Mouse (Mus musculus) liver, embryonic 15.5 days (tissue): ENCODE data around the gene Nlgn3. TPM values are rescaled to one million over a fixed set of nuclear protein-coding genes. Genes with fewer than 3 reads are reported as not detected.
"Not testable (repeated sequence)": the region's sequence is repeated elsewhere in the genome, so short reads cannot be mapped to it uniquely, and the experiment has no call there.

Experiments
- ATAC-seq: fragments of 200-750 bp; cut with Nextera tagmentation; 2 replicates; pipeline ENCODE4 v1.8.0; 2017; ENCODE audit warnings: moderate number of reproducible peaks, mild to moderate bottlenecking, moderate library complexity; ENCODE audit not compliant: insufficient read depth
- H3K27ac ChIP-seq: fragments of 300-500 bp; sonication (generic); replicated peaks from 2 replicates; pipeline ENCODE4 v1.5.1; 2015; ENCODE audit warnings: mild to moderate bottlenecking, inconsistent platforms
- H3K27me3 ChIP-seq: fragments of 300-500 bp; sonication (generic); 2 replicates; pipeline ENCODE4 v1.6.1; 2015; ENCODE audit warnings: mild to moderate bottlenecking, inconsistent platforms
- H3K36me3 ChIP-seq: fragments of 300-500 bp; sonication (generic); replicated peaks from 2 replicates; pipeline ENCODE4 v1.6.1; 2015; ENCODE audit warnings: moderate library complexity, mild to moderate bottlenecking, inconsistent platforms
- H3K4me1 ChIP-seq: fragments of 300-500 bp; sonication (generic); replicated peaks from 2 replicates; pipeline ENCODE4 v1.6.1; 2015; ENCODE audit warnings: inconsistent platforms
- H3K4me2 ChIP-seq: fragments of 300-500 bp; sonication (generic); 2 replicates; pipeline ENCODE4 v1.6.1; 2015; ENCODE audit warnings: moderate library complexity, mild to moderate bottlenecking, inconsistent platforms
- H3K4me3 ChIP-seq: fragments of 300-500 bp; sonication (generic); replicated peaks from 2 replicates; pipeline ENCODE4 v1.5.1; 2015; ENCODE audit warnings: mild to moderate bottlenecking, inconsistent platforms
- H3K9ac ChIP-seq: fragments of 300-500 bp; sonication (generic); 2 replicates; pipeline ENCODE4 v1.6.1; 2015; ENCODE audit warnings: moderate library complexity, mild to moderate bottlenecking, inconsistent platforms
- H3K9me3 ChIP-seq: fragments of 300-500 bp; sonication (generic); replicated peaks from 2 replicates; pipeline ENCODE4 v1.6.1; 2016; ENCODE audit warnings: inconsistent platforms
- WGBS: fragments of 180-500 bp; shearing (Covaris S2); methylation state at CpG from one replicate; pipeline ENCODE4 v1.1.7; 2015; ENCODE audit warnings: mixed read lengths; ENCODE audit not compliant: insufficient replicate concordance; 5-methylcytosine and 5-hydroxymethylcytosine counted together
- polyA plus RNA-seq: library from polyadenylated mRNA; unstranded; fragments of >200 nt; fragmentation: Nextera tagmentation; extraction: Ambion mirVana; gene quantifications from 2 replicates; pipeline ENCODE4 v1.2.1, GENCODE M21; 2015

Gene Nlgn3
- polyA plus RNA-seq, 1 experiment from 2014 or later = 0.08 TPM

DNA sequence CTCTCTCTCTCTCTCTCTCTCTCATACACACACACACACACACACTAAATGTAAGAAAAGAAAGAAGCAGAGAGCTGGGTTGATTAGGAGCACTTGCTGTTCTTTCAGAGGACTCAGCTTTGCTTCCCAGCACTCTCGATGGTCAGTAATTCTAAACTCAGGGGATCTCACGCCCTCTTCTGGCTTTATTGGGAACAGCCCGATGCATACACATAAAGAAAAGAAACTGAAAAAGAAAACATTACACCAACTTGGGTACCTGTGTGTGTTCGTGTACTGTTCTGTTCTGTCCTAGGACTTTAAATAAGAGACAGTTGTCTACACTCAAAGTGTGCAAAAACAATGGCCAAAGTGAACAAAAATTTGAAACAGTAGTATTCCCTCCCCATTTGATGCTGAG, 39.7 kb downstream of the Nlgn3 start:
- ATAC-seq = no peak
- no peak overlapping the region for H3K4me3 ChIP-seq
- H3K9ac ChIP-seq = no peak overlapping the region
- H3K36me3 ChIP-seq = no peaks in the 10 kb centered on the region
- H3K27me3 ChIP-seq = no peaks in the 10 kb centered on the region; the same call in 1 of the 2 replicates
- H3K4me1 ChIP-seq = no peaks in the 10 kb centered on the region; the same call in 1 of the 2 replicates
- no peaks in the 10 kb centered on the region for H3K9me3 ChIP-seq
- H3K4me2 ChIP-seq = no peak overlapping the region
- 36% methylated on average over 4 of the region's 4 CpGs for WGBS
- no peak overlapping the region for H3K27ac ChIP-seq

- H3K27me3 ChIP-seq, H3K36me3 ChIP-seq, H3K27ac ChIP-seq, H3K4me1 ChIP-seq, H3K4me2 ChIP-seq, H3K9me3 ChIP-seq, H3K4me3 ChIP-seq, ATAC-seq, H3K9ac ChIP-seq: not testable (repeated sequence)
- 49% methylated on average over 2 of the region's 2 CpGs for WGBS
Observed at GRCm38 (mm10) chrX:101342837-101343236, 43.9 kb downstream of the Nlgn3 start.

- no peak overlapping the region for H3K27ac ChIP-seq
- no peak overlapping the region for H3K4me2 ChIP-seq
- no peaks in the 10 kb centered on the region for H3K27me3 ChIP-seq
- H3K36me3 ChIP-seq = no peaks in the 10 kb centered on the region
- H3K9me3 ChIP-seq = no peaks in the 10 kb centered on the region
- H3K9ac ChIP-seq = no peak overlapping the region
- 42% methylated on average over 2 of the region's 2 CpGs for WGBS
- H3K4me3 ChIP-seq = no peak overlapping the region
- H3K4me1 ChIP-seq = no peaks in the 10 kb centered on the region
- ATAC-seq = no peak
Observed at GRCm38 (mm10) chrX:101345456-101345855, 46.5 kb downstream of the Nlgn3 start.

DNA sequence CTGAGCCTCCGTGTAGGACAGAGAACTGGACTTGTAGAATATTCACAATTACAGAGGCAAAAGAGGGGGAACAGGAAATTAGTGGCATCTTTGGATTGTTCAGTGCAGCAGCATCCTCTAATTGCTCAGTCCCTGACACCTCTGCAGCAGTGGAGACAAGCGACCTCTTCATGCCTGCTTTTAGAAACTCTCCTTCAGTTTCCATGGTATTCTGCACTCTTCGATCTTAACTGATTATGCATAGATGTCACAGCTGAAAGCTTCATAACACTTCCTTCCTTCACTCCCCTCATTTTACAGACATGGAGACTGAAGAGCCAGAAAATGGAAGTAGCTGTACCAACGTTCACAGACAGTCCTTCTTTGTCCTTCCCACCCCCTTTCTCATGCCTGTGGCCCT, 47.5 kb downstream of the Nlgn3 start:
- no peak overlapping the region for H3K4me3 ChIP-seq
- H3K4me1 ChIP-seq = peaks cover 3% of the 10 kb centered on the region; the same call in 1 of the 2 replicates
- H3K9ac ChIP-seq = no peak overlapping the region
- 31% methylated on average over 4 of the region's 4 CpGs for WGBS
- no peak overlapping the region for H3K4me2 ChIP-seq
- H3K36me3 ChIP-seq = no peaks in the 10 kb centered on the region
- ATAC-seq = no peak
- no peaks in the 10 kb centered on the region for H3K27me3 ChIP-seq
- no peak overlapping the region for H3K27ac ChIP-seq
- no peaks in the 10 kb centered on the region for H3K9me3 ChIP-seq

- WGBS = 27% methylated on average over 4 of the region's 4 CpGs
- H3K36me3 ChIP-seq = no peaks in the 10 kb centered on the region
- H3K27me3 ChIP-seq = no peaks in the 10 kb centered on the region
- 0 out of 2 replicates have a peak, but pooled peaks have one; percentile 37 for ATAC-seq
- H3K27ac ChIP-seq = no peak overlapping the region
- peak overlapping the region; percentile 11; the same call in 1 of the 2 replicates for H3K4me2 ChIP-seq
- no peaks in the 10 kb centered on the region for H3K9me3 ChIP-seq
- peaks cover 3% of the 10 kb centered on the region; the same call in 1 of the 2 replicates for H3K4me1 ChIP-seq
- H3K9ac ChIP-seq = no peak overlapping the region
- no peak overlapping the region for H3K4me3 ChIP-seq
Observed at GRCm38 (mm10) chrX:101351188-101351587, 52.2 kb downstream of the Nlgn3 start.

DNA sequence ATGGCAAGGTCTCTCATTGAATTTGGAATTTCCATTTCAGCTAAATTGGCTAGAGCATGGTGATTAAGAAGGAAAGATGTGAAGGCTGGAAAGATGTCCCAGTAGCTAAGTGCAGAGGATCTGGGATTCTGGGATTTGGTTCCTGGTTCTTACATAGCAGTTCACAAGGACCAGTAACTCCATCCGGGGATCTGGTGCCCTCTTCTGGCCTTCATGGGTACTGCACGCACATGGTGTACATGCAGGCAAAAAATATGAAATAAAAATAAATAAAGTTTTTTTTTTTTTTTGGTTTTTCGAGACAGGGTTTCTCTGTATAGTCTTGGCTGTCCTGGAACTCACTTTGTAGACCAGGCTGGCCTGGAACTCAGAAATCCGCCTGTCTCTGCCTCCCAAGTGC, 59.9 kb downstream of the Nlgn3 start:
- H3K36me3 ChIP-seq, H3K4me2 ChIP-seq: not testable (repeated sequence)

DNA sequence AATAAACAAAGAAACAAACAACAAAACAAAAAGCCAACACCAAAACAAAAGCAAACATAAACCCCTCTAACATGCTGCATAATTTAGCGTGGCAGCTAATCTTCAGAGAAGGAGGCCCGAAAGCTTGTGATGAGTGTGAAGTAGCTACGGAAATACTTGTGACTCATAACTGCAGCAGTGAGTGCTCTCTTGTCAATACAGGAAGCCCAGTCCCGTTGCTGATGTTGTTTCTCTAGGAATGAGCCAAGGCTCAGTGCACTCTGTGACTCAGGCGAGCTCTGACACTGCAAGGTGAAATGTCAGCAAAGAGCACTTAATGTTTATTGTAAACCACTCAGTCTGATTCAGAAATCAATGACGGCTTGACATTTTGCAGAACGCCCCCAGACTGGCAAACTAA, 70.0 kb downstream of the Nlgn3 start:
- no peak for ATAC-seq
- no peak overlapping the region for H3K4me2 ChIP-seq
- no peaks in the 10 kb centered on the region for H3K36me3 ChIP-seq
- H3K9ac ChIP-seq = no peak overlapping the region
- no peak overlapping the region for H3K27ac ChIP-seq
- H3K9me3 ChIP-seq = no peaks in the 10 kb centered on the region
- H3K4me3 ChIP-seq = no peak overlapping the region
- no peaks in the 10 kb centered on the region for H3K4me1 ChIP-seq
- WGBS = 46% methylated on average over 7 of the region's 7 CpGs
- H3K27me3 ChIP-seq = no peaks in the 10 kb centered on the region

More for the DNA sequence above, 59.9 kb downstream of the Nlgn3 start:
- not testable (repeated sequence) for H3K27me3 ChIP-seq, H3K4me1 ChIP-seq, H3K27ac ChIP-seq, ATAC-seq, H3K9ac ChIP-seq, H3K4me3 ChIP-seq, H3K9me3 ChIP-seq
- 55% methylated on average over 4 of the region's 4 CpGs for WGBS

- ATAC-seq = peak; percentile 18; the same call in 1 of the 2 replicates
- H3K36me3 ChIP-seq = no peaks in the 10 kb centered on the region
- WGBS = 66% methylated on average over 3 of the region's 3 CpGs
- no peak overlapping the region for H3K4me3 ChIP-seq
- H3K4me2 ChIP-seq = no peak overlapping the region
- no peaks in the 10 kb centered on the region; the same call in 1 of the 2 replicates for H3K4me1 ChIP-seq
- H3K27ac ChIP-seq = no peak overlapping the region
- no peaks in the 10 kb centered on the region for H3K27me3 ChIP-seq
- no peak overlapping the region for H3K9ac ChIP-seq
- H3K9me3 ChIP-seq = no peaks in the 10 kb centered on the region
Observed at GRCm38 (mm10) chrX:101370573-101370972, 71.6 kb downstream of the Nlgn3 start.

GRCm38 (mm10) chrX:101372946-101373345, 74.0 kb downstream of the Nlgn3 start:
- Histone ChIP-seq H3K9me3 (no peaks in the 10 kb centered on the region), H3K4me1 (no peaks in the 10 kb centered on the region; the same call in 1 of the 2 replicates), H3K27me3 (no peaks in the 10 kb centered on the region; the same call in 1 of the 2 replicates), H3K9ac (no peak overlapping the region), H3K4me3 (no peak overlapping the region), H3K36me3 (no peaks in the 10 kb centered on the region), H3K4me2 (no peak overlapping the region), H3K27ac (no peak overlapping the region)
- WGBS = 58% methylated on average over 5 of the region's 5 CpGs
- ATAC-seq = no peak

Other genes starting within 250 kb of the Nlgn3 start
- not detected in 2 replicates for gene Tex11, start 239.5 kb upstream of the Nlgn3 start, polyA plus RNA-seq
- gene Slc7a3, start 213.1 kb upstream of the Nlgn3 start, polyA plus RNA-seq = 0.23 and 0.31 TPM in 2 replicates
- 15.9 and 18.1 TPM in 2 replicates for gene Snx12, start 76.6 kb upstream of the Nlgn3 start, polyA plus RNA-seq
- gene Foxo4, start 44.6 kb upstream of the Nlgn3 start, polyA plus RNA-seq = 1.5 TPM in 2 replicates
- not detected in 2 replicates for gene Gm614, start 35.2 kb upstream of the Nlgn3 start, polyA plus RNA-seq
- gene Il2rg, start 30.9 kb upstream of the Nlgn3 start, polyA plus RNA-seq = 9.4 and 9.6 TPM in 2 replicates
- gene Gm20489, start 30.1 kb upstream of the Nlgn3 start, polyA plus RNA-seq = not detected in 2 replicates
- 21.4 and 23.1 TPM in 2 replicates for gene Med12, start 25.1 kb upstream of the Nlgn3 start, polyA plus RNA-seq
- gene Gjb1, start 77.2 kb downstream of the Nlgn3 start, polyA plus RNA-seq = 111 and 148 TPM in 2 replicates
- 5.9 and 8.3 TPM in 2 replicates for gene Zmym3, start 121.7 kb downstream of the Nlgn3 start, polyA plus RNA-seq
- 107 TPM in 2 replicates for gene Nono, start 130.2 kb downstream of the Nlgn3 start, polyA plus RNA-seq
- 3.8 and 5.6 TPM in 2 replicates for gene Itgb1bp2, start 149.9 kb downstream of the Nlgn3 start, polyA plus RNA-seq
- gene Taf1, start 233.6 kb downstream of the Nlgn3 start, polyA plus RNA-seq = 5.3 and 5.6 TPM in 2 replicates